Mouse (Mus musculus) cerebellum, adult 11 months (tissue): ENCODE results near the gene Ptprs.

Experiments used
- DNase-seq: peaks from one replicate; pipeline ENCODE4 v3.0.0; 2022

Ptprs gene

GRCm38 (mm10) chr17:56418304-56418703 is 58.0 kb downstream of the Ptprs start:
- no peak for DNase-seq

GRCm38 (mm10) chr17:56414785-56415184 is 61.5 kb downstream of the Ptprs start:
- no peak for DNase-seq

- DNase-seq: peak; percentile 77
These were observed 63.2 kb downstream of the Ptprs start for GRCm38 (mm10) chr17:56413113-56413512.

GRCm38 (mm10) chr17:56411437-56411836 is 64.8 kb downstream of the Ptprs start:
- no peak for DNase-seq

- DNase-seq: no peak
These were observed 66.5 kb downstream of the Ptprs start for GRCm38 (mm10) chr17:56409759-56410158.

- no peak for DNase-seq
These were observed 67.2 kb downstream of the Ptprs start for GRCm38 (mm10) chr17:56408965-56409625.

GRCm38 (mm10) chr17:56407379-56407778 is 68.9 kb downstream of the Ptprs start:
- no peak for DNase-seq

- DNase-seq: no peak
These were observed 69.4 kb downstream of the Ptprs start for GRCm38 (mm10) chr17:56406878-56407277.

GRCm38 (mm10) chr17:56405856-56406840 is 70.1 kb downstream of the Ptprs start:
- DNase-seq: no peak

GRCm38 (mm10) chr17:56405341-56405740 is 70.9 kb downstream of the Ptprs start:
- DNase-seq: no peak

GRCm38 (mm10) chr17:56401051-56401521 is 75.2 kb downstream of the Ptprs start:
- DNase-seq: peak; percentile 73

GRCm38 (mm10) chr17:56400221-56400620 is 76.1 kb downstream of the Ptprs start:
- no peak for DNase-seq

GRCm38 (mm10) chr17:56396051-56396450 is 80.2 kb downstream of the Ptprs start:
- DNase-seq: no peak

GRCm38 (mm10) chr17:56393889-56394288 is 82.4 kb downstream of the Ptprs start:
- no peak for DNase-seq

GRCm38 (mm10) chr17:56393238-56393637 is 83.0 kb downstream of the Ptprs start:
- no peak for DNase-seq

- peak; percentile 64 for DNase-seq
These were observed 88.7 kb downstream of the Ptprs start for GRCm38 (mm10) chr17:56387612-56388011.

- no peak for DNase-seq
These were observed 91.4 kb downstream of the Ptprs start for GRCm38 (mm10) chr17:56384903-56385302.

GRCm38 (mm10) chr17:56382997-56383396 is 93.3 kb downstream of the Ptprs start:
- no peak for DNase-seq

GRCm38 (mm10) chr17:56381183-56381582 is 95.1 kb downstream of the Ptprs start:
- DNase-seq: no peak

GRCm38 (mm10) chr17:56380286-56380685 is 96.0 kb downstream of the Ptprs start:
- peak; percentile 72 for DNase-seq

GRCm38 (mm10) chr17:56379281-56379834 is 96.9 kb downstream of the Ptprs start:
- DNase-seq: no peak

- no peak for DNase-seq
These were observed 101.4 kb downstream of the Ptprs start for GRCm38 (mm10) chr17:56374851-56375250.
